Mouse (Mus musculus) MEL-GATA-1-ER (cell line): ENCODE results near the gene Agpat2.

ENCODE experiments used
- DNase-seq: peaks from one replicate; pipeline ENCODE4 v3.0.0-alpha.2; 2012; ENCODE audit warnings: low read depth; ENCODE audit errors: extremely low read depth

Agpat2 gene

DNA sequence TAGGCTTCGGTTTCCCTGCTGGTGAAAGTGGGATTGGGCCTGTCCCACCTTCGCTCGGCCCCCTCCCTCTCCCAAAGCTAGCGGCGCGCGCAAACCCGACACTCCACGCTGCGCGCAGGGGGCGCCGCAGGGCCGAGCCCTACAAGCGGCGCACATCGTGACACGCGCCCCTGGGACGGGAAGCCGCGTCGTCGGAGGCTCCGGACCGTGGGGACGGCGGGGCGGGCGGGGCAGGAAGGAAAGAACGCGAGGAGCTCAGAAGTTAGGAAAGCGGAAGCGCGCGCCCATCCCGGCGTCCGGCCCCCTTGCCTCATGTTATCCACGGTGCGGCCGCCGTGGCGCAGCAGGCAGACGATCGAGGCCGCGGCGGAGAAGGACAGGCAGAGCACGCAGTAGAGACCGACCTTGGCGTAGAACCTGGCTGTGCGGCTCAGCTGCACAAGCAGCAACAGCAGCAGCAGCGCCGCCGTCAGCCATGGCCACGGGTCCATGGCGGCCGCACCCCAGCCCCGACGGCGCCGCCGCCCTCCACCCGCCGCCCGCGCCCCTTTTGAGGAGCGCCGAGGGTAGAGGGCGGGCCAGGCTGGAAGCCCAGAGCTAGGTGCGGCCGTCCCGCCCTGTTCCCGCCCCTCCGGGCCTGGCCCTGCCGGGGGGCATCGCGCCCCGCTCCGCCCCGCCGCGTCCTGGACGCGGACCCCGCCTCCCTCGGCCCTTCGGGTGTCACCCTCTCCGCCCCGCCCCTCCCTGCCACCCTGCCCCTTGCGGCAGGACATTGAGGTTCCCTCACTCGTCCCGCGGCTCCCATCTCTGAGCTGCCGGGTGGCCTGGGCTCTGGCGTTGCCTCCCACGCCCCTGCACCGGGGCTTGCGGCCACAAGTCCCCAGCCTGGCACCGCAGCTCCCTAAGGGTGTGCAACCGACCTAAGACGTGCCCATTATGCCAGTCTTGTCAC, at the start of gene Agpat2:
Gene Agpat2, minus strand, starts transcription at position 698 of the 952 bp plus-strand sequence.
- peak; percentile 63 for DNase-seq

DNA sequence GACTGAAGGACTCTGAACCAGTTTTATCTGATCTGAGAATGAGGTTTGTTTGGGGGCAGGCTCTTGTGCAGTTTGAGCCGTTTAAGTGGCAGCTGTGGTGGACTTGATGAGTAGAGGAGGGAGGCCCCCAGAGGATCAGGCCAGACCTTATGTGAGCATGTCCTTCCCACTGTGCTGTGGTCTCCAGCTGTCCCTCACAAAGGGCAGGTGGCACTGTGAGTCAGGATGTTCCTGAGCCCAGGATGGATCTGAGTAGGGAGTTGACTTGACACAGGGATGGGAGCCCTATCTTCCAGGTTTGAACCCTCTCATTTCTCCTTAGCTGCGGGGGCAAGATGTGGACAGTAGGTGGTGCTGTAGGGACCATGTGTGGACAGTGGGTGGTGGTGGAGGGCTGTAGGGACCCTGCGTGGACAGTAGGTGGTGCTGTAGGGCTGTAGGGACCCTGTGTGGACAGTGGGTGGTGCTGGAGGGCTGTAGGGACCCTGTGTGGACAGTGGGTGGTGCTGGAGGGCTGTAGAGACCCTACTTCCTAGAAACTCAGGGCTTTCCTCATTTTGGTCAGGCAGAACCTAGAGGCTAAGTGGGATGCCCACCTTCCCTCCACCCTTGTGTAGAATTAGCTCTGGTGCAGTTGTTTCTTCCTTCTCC, 42.6 kb upstream of the Agpat2 start:
- peak; percentile 79 for DNase-seq

DNA sequence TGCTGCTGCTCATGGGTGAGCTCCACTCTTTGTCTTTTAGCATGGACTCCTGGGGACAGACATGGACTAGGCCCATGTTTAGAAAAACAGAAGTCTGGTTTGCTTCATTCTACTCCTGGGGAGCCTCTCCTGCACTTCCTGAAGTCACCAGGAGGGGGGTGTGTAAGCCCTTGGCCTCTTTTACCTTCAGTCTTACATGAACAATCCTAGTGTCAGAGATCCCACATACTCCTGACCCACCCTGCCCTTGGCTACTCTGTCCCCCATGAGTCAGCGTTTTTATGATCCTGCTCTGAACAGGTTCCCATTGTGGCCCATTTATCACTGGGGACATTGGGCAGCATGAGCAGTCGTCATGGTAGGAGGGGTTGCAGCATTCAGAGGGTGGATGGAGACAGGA, 39.7 kb upstream of the Agpat2 start:
- DNase-seq, result peak; percentile 60

DNA sequence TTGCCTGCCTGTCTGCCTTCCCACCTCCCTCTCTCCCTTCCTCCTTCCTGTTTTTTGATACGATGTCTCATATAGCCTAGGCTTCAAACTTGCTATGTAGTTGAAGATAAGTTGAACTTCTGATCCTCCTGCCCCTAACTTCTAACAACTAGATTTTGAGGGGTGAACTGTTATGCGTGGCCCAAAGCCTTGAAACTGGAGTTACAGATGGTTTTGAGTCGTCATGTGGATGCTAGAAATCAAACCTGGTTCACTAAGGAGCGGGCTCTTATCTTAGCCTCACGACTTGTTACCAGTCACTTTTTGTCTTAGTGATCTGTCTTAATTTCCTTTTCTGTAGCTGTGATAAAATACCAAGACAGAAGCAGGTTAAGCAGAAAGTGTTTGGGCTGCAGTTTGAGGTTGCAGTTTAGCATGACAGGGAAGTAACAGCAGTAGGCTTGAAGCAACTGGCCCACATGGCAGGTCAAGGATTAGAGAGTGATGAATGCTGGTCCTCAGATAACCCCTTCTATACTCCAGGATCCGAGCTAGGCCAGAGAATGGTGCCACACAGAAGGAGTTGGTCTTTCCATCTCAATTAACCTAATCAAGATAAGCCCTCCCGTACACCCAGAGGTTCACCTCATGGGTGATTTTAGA, 36.9 kb upstream of the Agpat2 start:
- DNase-seq, result peak; percentile 71

DNA sequence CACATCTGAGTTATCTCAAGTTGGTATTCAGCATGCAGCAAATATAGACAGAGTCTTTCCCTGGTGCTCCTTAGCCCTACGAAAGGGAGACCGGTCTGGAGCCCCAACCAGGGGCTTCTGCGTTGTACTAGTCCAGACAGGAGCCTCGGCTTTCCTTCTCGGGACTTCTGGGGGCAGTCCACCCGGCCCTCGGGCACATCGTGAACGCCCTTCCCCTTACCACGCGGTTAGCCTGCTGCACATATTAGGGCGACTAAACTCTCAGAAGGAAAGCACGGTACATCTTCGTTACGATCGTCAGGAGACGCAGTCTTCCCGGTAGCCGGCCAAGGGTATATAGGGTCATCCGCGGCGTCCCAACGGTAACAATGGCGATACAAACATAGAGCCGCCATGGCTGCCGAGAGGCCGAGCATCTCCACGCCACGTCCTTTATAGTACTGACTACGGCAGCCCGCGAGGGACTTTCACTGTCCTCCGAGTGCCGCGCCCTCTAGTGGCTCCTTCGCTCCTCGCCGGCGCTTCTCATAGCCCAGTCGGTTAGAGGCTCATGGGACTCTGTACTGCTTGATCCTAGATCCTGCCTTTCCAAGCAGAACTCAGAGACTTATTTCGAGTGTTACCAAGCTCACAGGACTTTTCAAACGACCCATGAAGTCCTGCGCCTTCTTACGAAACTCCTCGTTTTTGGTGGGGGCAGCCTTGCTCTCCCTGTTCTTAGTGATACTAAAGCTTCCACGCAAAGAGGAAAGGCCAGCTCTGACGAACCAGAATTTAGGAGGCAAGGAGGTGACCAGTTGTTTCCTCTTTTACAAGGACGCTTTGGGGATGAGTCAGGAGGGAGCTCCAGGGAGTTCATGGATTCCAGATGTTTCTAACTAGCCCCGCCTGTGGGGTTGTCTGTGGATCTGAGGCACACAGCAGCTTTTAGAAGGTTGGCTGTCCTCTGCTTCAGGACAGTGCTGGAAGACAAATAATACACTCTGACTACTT, 35.9 kb upstream of the Agpat2 start:
- DNase-seq, result peak; percentile 90

DNA sequence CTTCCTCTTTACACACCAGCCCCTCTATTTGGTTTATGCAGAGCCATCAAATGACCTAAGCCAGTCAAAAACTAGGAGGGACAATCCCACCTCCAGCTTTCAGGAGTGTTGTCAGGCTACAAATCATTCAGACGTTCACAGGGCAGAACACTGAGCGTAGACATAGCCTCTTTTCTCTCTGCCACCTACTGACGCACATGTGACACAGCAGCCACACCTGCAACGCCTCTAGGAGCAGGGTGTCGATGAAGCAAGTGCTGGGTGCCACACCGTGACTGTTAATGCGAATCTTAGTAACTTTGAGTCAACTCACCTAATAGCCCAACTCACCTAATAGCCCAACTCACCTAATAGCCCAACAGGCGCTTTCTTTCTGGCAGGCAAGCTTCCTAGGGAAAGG, 34.9 kb upstream of the Agpat2 start:
- DNase-seq, result peak; percentile 45

DNA sequence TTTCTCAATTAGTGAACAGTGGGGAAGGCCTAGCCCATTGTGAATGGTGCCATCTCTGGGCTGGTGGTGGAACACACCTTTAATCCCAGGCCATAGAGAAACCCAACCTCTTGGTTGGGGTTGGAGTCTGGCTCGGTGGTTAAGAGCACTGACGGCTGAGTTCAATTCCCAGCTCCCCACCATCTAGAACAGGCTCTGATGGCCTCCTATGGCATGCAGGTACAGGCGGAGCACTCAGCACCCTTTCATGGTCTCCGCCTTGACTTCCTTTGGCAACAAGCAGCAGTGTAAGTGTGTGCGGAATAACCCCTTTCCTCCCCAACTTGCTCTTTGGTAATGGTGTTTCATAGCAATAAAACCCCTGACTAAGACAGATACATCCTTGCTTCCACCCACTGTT, 34.4 kb upstream of the Agpat2 start:
- DNase-seq, result no peak

DNA sequence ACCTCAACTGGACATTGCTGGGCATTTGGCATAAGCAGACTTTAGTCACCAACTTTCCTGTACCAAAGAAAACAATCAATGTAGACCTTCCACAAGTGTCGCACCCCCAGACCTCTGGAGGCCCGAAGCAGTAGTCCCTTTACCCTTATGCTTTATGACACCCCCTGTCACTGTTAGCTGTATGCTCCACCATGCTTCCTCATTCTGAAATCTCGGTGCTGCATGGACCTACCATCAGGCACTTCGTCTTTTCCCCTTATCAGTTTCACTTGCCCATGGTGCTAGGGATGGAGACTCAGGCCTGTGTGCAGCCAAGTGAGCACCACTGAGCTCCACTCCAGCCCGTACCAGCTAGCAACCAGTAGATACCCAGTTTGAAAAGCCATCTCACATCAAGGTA, 33.8 kb upstream of the Agpat2 start:
- peak; percentile 76 for DNase-seq

DNA sequence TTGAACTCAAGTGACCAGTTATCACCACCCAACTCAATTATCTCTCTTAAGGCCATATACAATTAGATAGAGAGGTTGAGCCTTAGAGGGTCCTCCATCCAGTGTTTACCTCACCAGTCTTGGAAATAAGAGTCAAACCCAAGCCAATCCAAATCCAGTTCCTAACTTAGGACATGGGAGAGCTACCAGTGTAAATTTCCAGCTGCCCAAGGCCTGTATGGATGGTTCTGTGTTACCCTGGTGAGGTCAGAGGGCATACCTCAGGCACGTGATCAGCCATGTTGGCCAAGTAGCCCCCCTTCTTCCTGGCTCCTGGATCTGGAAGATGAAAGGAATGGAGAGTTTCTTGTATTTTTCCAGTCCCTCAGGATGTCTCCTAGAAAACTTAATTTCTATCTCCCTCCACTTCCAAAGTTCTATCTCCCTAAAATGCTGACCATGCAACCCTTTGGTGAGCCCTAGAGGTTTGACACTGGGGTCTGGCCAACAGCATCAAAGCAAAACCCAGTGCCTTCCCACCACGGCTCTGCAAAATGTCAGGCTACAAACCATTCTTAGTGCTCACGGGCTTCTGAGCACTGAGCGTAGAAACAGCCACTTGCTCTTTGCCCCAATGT, 33.2 kb upstream of the Agpat2 start:
- DNase-seq, result no peak

DNA sequence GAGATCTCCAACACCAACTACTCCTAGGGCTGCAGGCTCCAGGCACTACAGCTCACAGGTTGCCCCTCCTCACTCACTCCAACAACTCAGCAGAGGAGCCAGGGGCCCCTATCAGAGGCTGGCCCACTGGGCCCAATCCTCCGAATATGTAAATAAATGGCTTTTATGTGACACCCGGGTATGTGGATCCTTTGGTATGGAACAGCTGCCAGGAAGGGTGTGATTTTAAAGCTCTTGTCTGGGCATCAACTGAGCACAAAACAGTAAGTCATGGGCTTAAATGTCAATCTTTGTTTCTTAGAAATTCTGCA, 32.1 kb upstream of the Agpat2 start:
- DNase-seq, result no peak

DNA sequence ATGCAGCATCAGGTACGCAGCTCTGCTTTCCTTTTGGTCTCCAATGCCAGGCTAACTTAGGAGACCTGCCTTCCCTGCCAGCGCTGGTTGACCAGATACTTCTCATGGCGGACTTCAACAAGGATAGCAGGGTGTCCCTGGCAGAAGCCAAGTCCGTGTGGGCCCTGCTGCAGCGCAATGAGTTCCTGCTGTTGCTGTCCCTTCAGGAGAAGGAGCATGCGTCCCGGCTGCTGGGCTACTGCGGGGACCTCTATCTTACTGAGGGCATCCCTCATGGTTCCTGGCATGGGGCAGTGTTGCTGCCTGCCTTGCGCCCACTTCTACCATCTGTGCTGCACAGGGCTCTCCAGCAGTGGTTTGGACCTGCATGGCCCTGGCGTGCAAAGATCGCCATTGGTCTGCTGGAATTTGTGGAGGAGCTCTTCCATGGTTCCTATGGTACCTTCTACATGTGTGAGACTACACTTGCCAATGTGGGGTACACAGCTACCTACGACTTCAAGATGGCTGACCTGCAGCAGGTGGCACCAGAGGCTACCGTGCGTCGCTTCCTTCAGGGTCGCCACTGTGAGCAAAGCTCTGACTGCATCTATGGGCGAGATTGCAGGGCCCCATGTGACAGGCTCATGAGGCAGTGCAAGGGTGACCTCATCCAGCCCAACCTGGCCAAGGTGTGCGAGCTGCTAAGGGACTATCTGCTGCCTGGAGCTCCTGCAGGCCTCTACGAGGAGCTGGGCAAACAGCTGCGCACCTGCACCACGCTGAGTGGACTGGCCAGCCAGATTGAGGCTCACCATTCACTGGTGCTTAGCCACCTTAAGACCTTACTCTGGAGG, 31.5 kb upstream of the Agpat2 start:
- no peak for DNase-seq

DNA sequence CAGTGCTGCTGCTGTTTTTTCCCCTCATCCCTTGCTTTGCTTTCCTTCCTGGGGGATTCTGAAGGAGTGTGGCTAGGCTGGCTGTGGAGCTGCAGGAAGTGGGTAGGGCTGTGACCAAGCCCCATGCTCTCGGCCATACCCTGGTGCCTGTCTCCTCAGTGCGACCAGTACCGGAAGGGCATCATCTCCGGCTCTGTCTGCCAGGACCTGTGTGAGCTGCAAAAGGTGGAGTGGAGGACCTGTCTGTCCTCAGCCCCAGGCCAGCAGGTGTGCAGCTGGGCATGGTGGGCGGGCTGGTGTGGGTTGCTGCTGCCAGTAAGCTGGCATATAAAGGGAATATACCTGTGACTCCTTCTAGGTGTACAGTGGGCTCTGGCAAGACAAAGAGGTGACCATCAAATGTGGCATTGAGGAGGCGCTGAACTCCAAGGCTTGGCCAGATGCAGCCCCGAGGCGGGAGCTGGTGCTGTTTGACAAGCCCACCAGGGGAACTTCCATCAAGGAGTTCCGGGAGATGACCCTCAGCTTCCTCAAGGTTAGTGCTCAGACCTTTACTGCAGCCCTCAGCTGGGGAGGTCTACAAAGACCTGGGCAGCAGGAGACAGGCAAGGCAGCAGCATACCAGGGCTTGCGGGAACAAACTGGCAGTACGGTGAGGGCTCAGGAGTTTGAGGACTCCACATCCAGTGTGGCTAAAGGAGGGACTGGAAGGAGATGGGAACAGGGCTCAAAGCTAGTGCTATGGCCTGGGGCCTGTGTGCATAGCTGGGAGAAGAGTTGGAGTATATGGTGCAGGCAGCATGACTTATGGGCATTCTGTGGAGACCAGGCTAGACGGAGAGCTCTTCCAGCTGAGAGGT, 30.6 kb upstream of the Agpat2 start:
- DNase-seq, result no peak

DNA sequence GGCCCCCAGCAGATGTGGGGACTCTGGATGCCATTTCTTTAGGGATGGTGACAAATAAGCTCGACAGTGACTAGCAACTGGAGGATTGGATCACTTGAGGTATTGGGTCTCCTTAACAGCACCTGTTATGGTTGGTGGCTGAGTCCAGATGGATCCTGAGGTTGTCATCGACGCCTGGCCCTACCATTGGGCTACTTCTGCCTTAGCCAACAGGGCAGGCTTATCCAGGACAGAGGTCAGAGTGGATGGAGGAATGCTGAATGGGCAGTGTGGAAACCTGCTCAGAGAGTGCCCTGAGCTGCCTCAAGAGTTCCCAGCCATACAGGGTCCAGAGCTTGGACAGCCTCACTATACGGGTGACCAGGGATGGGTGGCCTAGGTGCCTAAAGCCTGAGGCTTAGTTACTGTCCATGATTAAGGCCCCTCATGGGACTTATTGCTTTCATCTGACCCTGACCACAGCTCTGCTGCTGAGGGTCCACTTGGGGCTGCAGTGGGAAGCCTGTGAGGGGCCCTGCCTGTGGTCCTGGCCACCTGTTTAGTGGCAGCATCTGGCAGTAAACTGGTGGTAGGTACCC, 29.8 kb upstream of the Agpat2 start:
- DNase-seq, result no peak

DNA sequence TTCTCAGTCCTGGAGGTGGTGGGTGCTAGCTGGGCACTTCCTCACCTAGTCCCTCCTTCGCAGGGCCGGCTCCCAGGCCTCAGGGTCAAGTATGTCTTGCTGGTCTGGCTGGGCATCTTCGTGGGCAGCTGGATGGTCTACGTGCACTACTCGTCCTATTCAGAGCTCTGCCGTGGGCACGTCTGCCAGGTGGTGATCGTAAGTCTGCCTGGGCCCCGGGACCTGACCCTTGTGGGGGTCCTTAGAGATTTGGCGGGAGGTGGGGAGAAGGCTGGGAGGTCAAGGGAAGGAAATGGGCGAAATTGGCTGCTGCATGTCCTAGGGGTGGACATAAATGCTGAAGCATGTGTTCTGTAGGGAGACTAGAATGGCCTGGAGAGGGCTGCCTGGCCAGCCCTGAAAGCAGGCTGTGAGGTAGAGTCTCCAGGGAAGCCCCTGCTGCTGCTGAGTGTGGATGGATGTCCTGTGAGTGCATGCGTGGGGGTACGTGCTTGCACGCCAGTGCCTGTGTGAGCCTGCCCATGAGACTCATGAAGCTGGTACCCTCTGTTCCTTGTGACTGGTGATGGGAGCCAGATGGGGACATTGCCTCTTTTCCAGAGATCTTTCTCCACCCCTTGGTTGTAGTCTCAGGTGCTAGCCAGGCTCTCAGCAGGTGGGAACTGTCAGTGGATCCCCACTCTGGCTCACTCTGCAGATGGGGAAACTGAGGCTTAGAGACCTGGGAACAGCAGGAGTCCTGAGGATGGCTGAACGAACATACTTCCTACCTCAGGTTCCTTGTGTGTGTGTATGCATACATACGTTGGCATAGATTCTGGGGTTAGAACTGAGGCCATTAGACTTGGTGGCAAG, 28.6 kb upstream of the Agpat2 start:
- no peak for DNase-seq

DNA sequence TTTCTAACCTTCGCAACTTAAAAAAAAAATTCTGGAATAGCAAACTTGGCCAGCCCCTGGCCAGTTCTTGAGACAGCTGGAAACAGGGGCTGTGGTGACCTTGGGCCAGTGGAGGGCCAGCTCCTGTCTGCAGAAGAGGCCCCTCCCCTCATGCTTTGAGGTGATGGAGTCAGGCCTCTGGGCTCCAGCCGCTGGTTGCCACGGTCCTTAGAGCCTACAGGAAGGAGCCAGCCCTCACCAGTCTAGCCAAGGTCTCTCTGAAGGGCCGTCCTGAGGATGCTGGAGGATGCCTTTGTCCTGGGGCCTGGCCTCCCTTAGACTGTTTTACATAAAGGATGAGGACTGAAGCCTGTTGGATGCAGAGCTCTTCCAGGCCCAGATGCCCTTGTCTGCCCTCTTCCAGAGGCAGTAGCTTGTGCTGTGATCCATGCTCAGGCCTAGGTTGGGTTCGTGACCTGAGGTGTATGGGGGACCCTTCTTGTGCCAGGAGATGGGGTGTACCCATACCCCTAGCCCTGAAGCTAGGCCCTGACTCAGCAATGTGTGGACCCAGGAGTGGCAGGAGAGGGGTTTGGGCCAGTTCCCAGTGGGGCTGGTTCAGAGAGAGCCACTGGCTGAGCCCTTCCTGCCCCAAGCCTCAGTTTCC, 24.7 kb upstream of the Agpat2 start:
- DNase-seq, result no peak

DNA sequence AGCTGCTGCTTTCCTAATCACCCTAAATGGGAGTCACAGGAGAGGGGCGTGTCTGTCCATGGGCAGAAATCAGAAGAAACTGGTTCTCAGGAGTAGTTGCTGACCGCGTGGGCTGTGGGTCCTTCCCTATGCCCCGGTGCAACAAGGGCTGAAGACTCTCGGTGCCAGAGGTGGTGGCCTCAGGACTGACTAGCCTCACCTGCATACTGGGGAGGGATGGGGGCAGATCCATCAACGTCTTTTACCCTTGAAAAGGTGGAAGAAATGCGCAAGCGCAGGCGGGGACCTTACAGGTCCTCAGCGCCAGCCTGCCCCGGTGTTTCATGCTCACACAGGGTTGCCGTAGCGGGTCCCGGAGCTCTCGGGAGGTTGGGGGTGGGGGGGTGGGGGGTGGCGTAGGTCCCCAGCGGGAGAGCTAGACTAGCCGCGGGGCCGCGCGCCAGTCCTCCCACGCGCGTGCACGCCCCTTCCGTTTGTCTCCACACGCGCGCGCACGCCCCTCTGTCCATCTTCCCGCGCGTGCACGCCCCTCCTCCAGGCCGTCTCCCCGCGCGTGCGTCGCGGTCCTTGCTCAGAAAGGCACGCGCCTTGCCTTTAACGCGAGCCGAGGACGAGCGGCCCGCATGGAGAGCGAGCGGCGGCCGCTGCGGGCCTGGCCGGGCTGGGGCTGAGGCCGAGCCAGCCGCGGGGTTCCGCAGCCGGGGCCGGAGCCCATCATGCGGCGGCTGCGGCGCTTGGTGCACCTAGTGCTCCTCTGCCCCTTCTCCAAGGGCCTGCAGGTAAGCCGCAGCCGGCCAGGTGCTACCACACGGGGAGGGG, 23.9 kb upstream of the Agpat2 start, which contains the start of gene Fam69b:
Gene Fam69b, plus strand, starts transcription at position 537 of the 819 bp plus-strand sequence.
- DNase-seq, result no peak
